Mouse (Mus musculus): Measurements from ENCODE around the gene Tssk4.

Tssk4 gene

DNA sequence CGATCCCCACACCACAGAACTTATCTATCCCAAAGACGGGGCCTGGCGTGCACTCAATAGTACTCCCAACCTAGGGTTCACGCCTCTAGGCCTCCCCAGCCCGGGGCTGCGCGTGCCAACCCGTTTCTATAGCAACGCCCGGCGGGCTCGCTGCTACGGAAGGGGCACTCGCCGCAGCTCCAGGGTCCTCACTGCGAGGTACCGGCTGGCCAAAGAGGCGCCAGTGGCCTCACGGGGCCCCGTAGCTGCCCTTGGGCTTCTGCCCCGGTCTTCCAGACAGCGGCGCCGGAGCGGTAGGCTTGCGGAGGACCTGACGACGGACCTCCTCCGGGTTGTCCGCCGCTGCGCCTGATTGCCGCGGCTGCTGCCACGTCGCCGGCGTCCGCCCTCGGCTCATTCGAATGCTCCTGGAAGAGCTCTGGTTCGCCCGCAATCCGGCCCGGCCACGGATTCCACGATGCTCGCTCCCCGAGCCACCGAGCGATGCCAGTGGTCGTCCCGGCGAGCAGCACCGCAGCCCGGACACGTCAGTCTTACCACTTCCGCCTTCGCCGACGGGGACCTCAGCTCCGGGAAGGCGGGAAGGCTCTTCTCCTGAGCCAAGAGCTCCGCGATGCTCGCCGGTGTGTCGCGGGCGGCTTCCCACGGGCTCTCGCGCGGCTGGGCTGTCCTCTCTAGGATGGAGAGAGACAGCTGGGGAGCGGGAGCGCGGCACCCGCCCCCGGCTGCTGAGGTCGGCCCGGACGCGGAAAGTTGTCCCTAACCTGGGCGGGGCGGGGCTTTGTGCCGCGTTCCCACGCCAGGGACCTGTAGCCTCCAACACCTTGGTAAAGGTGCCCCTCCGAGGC, 6.7 kb upstream of the Tssk4 start, which contains the start of gene Tm9sf1:
TSS of gene Tm9sf1 (minus strand) at position 747 of the 848 bp plus-strand sequence.
- DNase-seq (ENCODE audit: low spot score), result peak; percentile 84

DNA sequence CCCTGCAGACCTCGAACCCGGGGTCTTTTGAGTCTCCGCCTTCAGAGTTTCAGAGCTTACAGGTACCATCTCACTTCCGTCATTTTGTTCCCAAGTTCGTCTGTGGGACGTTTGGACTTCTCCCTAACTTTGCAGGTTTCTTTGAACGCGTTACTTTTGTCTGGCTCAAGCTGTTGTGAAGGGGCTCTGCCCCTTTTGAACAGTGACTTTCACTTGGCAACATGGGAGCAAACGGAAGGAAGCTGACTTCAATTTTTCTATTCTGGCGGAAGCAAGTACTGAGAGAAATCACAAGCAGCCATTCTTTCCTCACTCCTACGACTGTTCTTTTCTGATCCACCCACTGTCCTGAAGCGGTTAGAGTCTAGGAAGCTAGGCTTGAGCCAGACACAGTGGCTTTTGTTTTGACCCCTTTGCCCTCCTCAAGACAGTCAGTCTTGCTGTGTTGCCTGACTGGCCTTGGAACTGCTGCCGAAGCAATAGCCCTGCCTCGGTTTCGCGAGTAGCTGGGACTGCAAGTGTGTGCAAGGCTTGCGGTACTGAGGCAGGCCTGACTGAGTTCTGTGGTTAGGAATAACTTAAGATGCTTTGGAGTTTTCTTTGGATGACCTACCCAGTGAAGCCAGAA, 5.6 kb upstream of the Tssk4 start:
- no peak for DNase-seq (ENCODE audit: low spot score)

DNA sequence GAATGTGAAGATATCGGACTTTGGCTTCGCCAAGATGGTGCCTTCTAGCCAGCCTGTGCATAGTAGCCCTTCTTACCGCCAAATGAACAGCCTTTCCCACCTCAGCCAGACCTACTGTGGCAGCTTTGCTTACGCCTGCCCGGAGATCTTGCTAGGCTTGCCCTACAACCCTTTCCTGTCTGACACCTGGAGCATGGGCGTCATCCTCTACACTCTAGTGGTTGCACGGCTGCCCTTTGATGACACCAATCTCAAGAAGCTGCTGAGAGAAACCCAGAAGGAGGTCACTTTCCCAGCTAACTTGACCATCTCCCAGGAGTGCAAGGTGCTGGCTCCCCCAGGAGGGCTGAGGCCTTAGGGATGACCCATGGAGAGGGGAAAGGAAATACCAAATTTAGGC, 1.5 kb downstream of the Tssk4 start:
- DNase-seq (ENCODE audit: low spot score), result no peak

DNA sequence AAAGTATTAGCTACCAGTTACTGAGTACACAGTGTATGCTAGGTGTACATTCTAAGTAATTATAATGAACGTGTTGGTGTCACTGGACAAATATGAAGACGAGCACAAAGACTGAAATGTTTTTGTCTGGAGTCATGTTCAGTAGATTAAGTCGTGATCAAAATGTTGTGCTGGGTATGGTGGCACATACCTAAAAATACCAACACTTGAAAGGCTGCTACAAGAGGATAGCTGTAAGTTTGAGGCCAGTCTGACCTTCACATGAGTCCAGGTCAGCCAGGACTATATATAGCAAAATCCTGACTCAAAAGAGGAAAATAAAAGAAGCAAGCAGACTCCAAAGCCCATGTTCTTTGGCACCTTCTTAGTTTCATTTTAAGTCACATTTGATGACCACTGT, 7.0 kb downstream of the Tssk4 start:
- DNase-seq (ENCODE audit: low spot score), result no peak

DNA sequence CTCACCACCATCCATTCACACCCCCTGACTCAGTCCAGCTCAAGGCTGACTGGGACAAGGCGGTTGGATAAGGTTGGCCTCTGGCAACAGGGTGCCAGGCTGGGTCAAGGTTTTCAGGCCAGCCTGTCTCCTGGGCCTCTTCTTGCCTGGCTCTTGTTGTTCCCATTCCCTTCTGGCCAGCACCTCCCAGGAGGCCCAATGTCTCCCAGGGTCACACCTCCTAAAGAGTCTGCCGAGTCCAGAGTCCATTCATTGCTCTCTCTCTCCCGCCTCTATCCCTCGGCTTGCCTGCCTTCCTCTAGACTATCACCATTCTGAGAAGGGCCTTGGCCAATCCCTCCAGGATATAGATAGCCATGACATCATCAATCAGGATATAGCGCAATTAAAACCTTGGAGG, 8.0 kb downstream of the Tssk4 start:
- no peak for DNase-seq (ENCODE audit: low spot score)

DNA sequence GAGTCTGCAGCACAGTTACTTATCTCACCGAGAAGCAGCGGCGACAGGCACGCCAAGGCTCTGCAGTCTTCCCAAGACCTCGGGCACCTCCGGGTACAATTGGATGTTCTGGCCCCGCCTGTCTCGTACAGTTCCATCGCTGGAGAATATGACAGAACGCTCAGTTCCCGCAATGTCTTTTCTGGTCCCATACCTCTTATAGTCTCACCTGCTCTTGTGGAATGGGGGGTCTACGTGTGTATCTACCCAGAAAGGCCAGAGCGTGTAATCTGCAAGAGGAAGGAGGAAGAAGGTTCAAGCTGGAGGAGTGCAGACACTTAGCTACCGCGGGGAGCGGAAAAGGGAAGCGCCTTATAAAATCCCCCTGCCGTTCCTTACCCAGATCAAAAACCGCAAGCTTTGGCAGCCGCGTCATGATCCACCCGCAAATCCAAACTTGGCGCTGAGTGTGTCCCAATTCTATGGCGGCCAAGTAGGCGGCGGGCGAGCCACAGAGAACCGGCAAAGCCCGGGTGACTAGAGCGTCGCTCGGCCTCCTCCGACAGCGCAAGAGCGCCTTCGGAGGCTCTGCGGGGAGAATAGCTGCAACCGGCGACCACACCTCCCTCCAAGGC, 10.1 kb downstream of the Tssk4 start, which contains the start of gene Mdp1:
TSS of gene Mdp1 (minus strand) at position 549 of the 614 bp plus-strand sequence.
- DNase-seq (ENCODE audit: low spot score), result peak; percentile 69

DNA sequence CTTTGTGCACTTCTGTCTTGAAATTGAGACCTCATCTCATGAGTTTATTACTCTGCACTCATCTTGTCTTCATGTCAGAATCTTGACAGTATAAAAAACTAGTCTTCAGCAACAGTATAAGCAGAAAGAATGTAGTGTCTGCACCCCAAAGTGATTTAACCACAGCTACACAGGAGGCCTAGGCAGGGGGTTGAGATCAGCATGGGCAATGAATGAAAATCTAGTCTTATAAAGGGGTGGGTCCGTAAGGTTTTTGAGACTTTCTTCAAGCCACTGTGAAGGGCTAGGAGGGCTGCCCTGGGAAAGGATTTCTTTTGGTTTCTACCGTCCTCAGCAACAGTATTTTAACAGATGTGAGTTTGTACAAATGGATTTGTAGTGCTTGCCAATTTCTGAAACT, 10.7 kb downstream of the Tssk4 start:
- DNase-seq (ENCODE audit: low spot score), result no peak

DNA sequence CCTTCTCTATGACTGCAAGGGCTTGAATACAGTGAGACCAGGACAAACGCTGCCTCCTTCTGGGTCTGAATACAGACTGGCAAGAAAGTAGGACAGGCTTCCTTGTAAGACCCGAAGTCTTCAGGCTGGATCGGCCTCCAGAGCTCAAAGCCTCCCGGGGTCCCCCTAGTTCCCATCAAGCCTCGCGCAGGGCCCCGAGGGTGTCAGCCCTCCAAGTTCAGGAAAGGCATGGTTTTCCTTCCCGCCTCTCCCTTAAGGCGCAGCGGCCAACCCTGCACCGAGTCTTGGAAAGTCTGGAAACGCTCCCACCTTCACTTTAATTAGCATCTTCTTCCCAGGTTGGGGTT, 21.5 kb downstream of the Tssk4 start:
- DNase-seq (ENCODE audit: low spot score), result no peak

DNA sequence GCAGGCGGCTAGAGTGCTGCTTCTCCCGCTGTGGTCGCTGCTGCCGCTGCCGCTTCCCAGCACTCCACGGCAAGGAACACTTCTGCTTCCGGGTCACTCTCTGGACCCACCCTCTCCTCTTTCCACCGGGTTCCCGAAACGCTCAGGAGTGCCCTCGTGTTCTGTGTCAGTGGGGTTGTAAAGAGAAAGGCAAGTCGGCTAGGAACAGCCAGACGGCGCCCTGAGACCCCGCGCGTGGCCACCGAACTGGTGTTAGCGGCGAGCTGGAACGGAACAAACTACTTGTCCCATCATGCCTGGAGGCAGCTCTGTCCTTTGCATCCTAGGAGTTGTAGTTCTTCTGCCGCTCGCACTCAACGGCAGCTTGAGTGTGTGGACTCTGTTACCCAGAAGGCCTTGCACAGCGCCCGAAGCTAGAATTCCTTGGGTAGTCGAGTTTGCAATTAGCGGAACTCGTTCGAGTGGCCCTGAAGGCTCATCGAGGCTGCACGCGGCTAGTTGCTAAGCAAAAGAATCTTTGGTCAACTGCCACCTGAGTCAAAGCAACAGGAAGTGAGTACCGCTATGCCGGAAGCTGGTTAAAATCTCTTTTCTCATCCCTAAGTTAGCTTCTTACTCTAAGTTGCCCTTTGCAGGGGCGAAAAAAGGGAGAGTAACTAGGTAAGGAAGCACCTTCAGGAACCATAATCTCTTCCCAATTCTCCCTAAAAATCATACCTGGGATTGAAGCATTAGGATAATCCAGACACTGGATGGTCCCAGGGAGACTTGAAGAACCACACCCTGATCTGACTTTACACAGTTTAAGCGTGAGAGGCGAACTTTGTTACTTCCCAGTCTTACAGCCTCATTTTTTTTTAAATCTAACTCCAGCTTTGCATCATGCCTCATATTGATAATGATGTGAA, 22.1 kb downstream of the Tssk4 start, which contains the start of the genes Gmpr2 and Nedd8:
TSS of gene Gmpr2 (plus strand) at position 109 of the 908 bp plus-strand sequence.
TSS of gene Nedd8 (minus strand) at position 292 of the 908 bp plus-strand sequence.
- peak; percentile 70 for DNase-seq (ENCODE audit: low spot score)

DNA sequence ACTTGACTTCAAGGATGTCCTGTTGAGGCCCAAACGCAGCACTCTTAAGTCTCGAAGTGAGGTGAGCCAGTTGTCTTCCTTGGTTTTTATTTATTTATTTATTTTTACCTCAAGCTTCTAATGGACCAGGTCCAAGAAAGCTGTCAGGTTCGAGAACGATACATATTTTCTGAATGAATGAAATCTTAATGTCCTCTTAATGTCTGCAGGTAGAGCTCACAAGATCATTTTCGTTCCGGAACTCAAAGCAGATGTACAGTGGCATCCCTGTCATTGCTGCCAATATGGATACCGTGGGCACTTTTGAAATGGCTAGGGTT, 22.7 kb downstream of the Tssk4 start:
- no peak for DNase-seq (ENCODE audit: low spot score)

DNA sequence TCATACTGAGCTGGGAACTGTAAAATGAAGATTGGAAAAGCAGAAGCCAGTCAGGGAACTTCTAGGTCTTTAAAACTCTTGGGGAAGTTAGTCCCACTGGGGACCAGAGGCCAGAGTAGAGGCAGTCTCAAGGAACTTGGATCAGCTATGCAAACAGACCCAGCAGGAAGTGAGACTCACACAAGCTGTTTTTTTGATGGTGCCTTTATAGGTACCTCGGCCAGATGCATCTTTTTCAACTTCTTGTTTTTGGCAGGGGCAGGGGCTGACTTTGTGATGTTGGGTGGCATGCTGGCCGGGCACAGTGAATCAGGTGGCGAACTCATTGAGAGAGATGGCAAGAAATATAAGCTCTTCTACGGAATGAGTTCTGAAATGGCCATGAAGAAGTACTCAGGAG, 27.6 kb downstream of the Tssk4 start:
- no peak for DNase-seq (ENCODE audit: low spot score)

DNA sequence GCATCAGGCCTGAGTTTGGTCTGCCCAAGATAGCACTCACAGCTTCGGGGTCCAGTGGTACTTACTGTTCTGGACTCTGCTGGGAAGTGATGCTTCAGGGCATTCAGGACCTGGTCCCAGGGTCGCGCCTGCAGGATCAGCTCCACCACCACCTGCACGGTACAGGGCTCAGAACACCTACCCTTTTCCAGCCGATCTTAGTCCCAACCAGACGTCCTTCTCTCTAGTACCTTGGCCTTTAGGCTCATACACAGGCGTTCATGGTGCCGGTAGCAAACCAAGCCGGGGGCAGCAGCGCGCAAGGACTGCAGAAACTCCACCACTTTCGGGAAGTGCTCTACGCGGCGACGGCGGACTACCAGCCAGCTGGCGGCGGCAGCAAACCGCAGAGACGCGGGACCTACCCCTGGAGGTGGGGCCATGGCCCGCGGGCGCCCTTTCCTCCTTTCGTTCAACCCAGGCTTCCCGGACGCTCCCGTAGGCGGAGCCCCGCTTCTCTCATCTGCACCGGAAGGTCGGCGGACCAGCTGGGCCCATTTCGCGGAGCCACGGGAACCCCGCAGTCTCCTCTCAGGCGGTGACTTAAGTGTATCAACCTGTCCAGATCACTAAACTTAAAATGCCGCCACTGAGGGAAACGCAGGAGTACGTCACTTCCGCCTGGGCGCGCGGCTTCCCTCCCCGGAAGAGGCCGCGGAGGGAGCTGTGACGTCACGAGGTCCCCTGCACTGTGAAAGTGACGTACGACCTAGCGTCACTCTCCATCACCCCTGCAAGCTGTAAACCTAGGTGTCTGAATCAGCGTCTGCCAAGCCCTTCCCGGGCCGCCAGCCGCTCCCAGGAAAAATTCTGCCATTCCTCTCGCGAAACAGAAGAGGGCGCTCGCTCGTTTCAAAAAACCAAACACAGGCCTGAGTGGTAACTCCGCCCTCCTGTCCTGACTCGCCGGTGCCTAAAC, 31.5 kb downstream of the Tssk4 start, which contains the start of gene Tinf2:
TSS of gene Tinf2 (minus strand) at position 661 of the 958 bp plus-strand sequence.
- DNase-seq (ENCODE audit: low spot score), result peak; percentile 93

DNA sequence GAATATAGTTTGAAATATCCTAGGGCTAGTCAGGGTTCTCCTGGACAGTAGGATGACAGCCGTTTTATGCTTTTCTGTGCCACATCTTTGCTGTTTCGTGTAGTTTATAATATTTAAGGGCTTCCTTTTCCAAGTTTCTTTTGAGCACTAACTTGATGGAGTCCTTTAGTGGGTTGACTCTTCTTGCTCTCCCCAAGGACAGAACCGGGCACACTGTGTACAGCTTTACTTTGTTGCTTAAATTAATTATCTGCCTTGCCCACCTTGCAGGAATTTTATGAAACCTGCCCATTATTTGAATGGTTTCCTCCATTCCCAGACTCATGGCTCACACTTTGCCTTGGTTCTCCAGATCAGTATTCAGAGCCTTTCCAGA, 32.1 kb downstream of the Tssk4 start:
- DNase-seq (ENCODE audit: low spot score), result no peak

DNA sequence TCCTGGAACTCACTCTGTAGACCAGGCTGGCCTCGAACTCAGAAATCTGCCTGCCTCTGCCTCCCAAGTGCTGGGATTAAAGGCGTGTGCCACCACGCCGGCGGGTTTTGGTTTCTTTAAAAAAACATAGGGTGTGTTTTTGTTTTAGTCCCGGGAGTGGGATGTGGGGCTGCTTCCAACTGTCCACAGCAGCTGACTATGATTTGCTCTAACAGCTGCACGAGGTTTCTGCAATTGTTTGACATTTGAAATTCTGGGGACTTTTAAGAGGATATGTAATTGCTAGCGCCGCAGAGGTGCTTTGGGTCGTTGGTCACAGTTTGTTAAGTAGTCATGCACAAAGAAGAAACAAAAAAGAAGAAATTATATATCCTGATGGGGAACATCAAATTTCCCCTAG, 39.4 kb downstream of the Tssk4 start:
- DNase-seq (ENCODE audit: low spot score), result no peak

DNA sequence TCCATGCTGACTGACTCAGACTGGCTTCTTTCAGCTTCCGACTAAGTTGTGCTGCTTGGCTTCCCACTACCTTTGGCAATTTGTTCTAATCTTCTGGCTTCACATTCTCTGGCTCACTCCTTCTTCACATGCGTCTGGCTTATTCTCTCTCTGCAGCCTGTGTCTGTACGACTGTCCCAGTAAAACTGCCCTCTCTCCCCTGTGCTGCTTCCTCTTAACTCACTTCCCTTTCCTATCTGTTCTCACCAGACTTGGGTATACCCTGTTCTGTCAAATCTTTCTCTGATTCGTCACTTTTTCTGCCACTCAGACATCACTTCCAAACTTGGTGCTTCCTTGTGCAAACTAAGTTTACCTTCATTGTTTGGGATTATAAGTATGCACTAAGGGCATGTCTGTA, 47.2 kb downstream of the Tssk4 start:
- no peak for DNase-seq (ENCODE audit: low spot score)

DNA sequence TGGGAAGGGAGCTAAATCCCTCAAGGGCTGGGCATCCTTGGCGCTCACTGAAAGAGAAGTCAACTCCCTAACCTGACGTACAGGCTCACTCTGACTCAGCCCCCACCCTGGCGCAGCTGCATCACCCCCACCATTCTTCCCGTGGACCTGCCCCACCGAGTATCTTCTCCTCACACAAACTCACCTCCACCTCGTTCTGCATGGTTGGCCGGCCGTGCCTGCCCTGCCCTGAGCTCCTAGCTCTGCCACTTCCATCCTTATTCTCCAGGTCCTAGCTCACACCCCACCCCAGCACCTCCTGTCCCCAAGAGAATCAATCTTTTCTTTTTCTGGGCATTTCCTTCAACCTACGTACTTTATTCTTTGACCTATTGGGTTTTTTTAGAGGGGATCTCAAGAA, 51.1 kb downstream of the Tssk4 start:
- DNase-seq (ENCODE audit: low spot score), result no peak

All from urinary bladder, postnatal 25 days (tissue).